Mouse (Mus musculus) neutrophil, adult 83 days (primary cell): Measurements from ENCODE around the gene Gpn1. TPM values are rescaled to one million over a fixed set of nuclear protein-coding genes. Genes with fewer than 3 reads are reported as not detected.

Experiments
- total RNA-seq, 2 experiments: library from RNA; stranded (reverse); gene quantifications; one replicate each; pipeline ENCODE4 v1.2.4; 2023

Gene Gpn1
- total RNA-seq = 10 to 100 TPM; 36.3 to 41.1 TPM

GRCm38 (mm10) chr5:31494513-31495297, at the start of gene Gpn1:
Gpn1 (plus strand) TSS chr5:31494741.

GRCm38 (mm10) chr5:31451878-31452561, 42.5 kb upstream of the Gpn1 start, which contains the start of gene Zfp512:
Zfp512 (plus strand) TSS chr5:31452431.

GRCm38 (mm10) chr5:31485440-31485839, 9.1 kb upstream of the Gpn1 start, which contains the start of gene 4930548H24Rik:
4930548H24Rik (plus strand) TSS chr5:31485740.

GRCm38 (mm10) chr5:31526354-31527116, 32.0 kb downstream of the Gpn1 start, which contains the start of gene Slc4a1ap:
Slc4a1ap (plus strand) TSS chr5:31526995.

GRCm38 (mm10) chr5:31527707-31528106, 33.2 kb downstream of the Gpn1 start, which contains the start of gene Supt7l:
Supt7l (minus strand) TSS chr5:31527807.

Other genes with a start within 250 kb of the Gpn1 start
- 10 to 100 TPM in 1 of 2 experiments, 1 to 10 TPM in 1; 9.2 to 12.4 TPM for gene Krtcap3, start 243.1 kb upstream of the Gpn1 start, total RNA-seq
- 10 to 100 TPM in 1 of 2 experiments, 1 to 10 TPM in 1; 6.3 to 13.2 TPM for gene Ift172, start 203.6 kb upstream of the Gpn1 start, total RNA-seq
- gene Fndc4, start 198.7 kb upstream of the Gpn1 start, total RNA-seq = not detected
- not detected for gene Gckr, start 197.3 kb upstream of the Gpn1 start, total RNA-seq
- gene Zfp512, start 42.3 kb upstream of the Gpn1 start, total RNA-seq = 10 to 100 TPM; 18.2 to 18.9 TPM
- under 1 TPM; 0.28 to 0.79 TPM for gene 4930548H24Rik, start 9.0 kb upstream of the Gpn1 start, total RNA-seq
- gene Slc4a1ap, start 32.3 kb downstream of the Gpn1 start, total RNA-seq = 10 to 100 TPM; 23.6 to 26.1 TPM
- 10 to 100 TPM in 1 of 2 experiments, 1 to 10 TPM in 1; 9.6 to 10.5 TPM for gene Supt7l, start 33.1 kb downstream of the Gpn1 start, total RNA-seq
- 100 to 1,000 TPM; 355 to 356 TPM for gene Mrpl33, start 102.2 kb downstream of the Gpn1 start, total RNA-seq
- gene Rbks, start 202.9 kb downstream of the Gpn1 start, total RNA-seq = 10 to 100 TPM; 15.2 to 20.0 TPM
- gene Babam2, start 202.9 kb downstream of the Gpn1 start, total RNA-seq = 10 to 100 TPM; 48.6 to 59.6 TPM